Comparison of ENCODE assay signal across 8 mouse cellular contexts in the genomic region with DNA sequence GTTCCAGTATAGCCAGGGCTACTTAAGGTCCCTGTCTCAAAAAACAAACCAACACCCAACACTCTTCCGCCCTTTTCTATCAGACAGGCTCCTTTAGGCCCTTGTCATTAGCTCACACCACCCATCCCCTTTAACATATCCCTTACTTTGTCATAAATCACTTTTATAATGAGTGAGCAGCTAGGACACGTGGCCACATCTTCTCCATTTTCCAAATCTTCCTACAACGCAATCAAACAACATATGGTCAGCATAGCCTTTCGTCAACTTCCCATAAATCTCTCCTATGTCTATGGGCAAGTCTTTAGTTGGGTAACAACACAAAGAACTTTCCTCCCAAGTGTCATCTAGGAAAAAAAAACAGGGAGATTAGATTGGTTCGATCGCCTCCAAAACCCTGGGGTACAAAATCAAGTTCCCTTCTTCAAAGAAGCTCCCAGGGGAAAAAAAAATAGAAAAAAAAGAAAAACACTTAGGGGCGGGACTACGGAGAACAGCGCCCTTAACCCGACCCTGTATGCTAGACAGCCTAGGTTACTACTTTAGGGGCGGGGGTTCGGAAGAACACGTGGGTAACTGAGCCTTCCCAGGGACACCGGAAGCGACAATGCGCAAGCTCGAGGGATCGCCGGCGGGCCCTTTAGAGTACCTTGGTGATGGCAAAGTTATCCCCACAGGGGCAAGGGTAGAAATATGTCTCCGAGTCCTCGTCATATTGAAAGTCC. TPM values are rescaled to one million over a fixed set of nuclear protein-coding genes. Genes with fewer than 3 reads are reported as not detected.
A peak's percentile ranks its signal among the peaks of the same experiment; 100 is the strongest.
DNase-seq lines count a peak whose midpoint lies in the region; ATAC-seq and TF ChIP-seq lines count a peak whose summit lies in the region.

A gene (plus strand): TSS at position 614 of the 725 bp plus-strand sequence.

- H3K27me3 ChIP-seq in kidney, embryonic 15.5 days, result no peaks in the 10 kb centered on the region
- no peaks in the 10 kb centered on the region for H3K27me3 ChIP-seq in G1E (ENCODE audit: insufficient read depth, low read length)
- no peaks in the 10 kb centered on the region for H3K27me3 ChIP-seq in embryonic facial prominence, embryonic 11.5 days (ENCODE audit: control insufficient read depth, insufficient read depth, low read length)
- H3K27me3 ChIP-seq in heart, embryonic 13.5 days (replicated peaks), result no peaks in the 10 kb centered on the region
- H3K27me3 ChIP-seq in midbrain, embryonic 11.5 days (ENCODE audit: control insufficient read depth, insufficient read depth, low read length), result no peaks in the 10 kb centered on the region

- peak within 1 kb of the TSS; percentile 70 for H3K4me3 ChIP-seq in kidney, embryonic 15.5 days (replicated peaks)
- H3K4me3 ChIP-seq in G1E (ENCODE audit: low read depth, low read length), result peak within 1 kb of the TSS; percentile 80
- peak within 1 kb of the TSS; percentile 59 for H3K4me3 ChIP-seq in embryonic facial prominence, embryonic 11.5 days (ENCODE audit: low read depth, low read length)
- H3K4me3 ChIP-seq in heart, embryonic 13.5 days, result peak within 1 kb of the TSS; percentile 75
- H3K4me3 ChIP-seq in midbrain, embryonic 11.5 days (ENCODE audit: low read depth, low read length), result peak within 1 kb of the TSS; percentile 64

- H3K4me1 ChIP-seq in kidney, embryonic 15.5 days, result peaks cover 25% of the 10 kb centered on the region
- H3K4me1 ChIP-seq in G1E (ENCODE audit: insufficient read depth, low read depth, low read length), result peaks cover 32% of the 10 kb centered on the region
- no peaks in the 10 kb centered on the region for H3K4me1 ChIP-seq in embryonic facial prominence, embryonic 11.5 days (ENCODE audit: control insufficient read depth, insufficient read depth, low read length)
- H3K4me1 ChIP-seq in heart, embryonic 13.5 days, result peaks cover 29% of the 10 kb centered on the region
- H3K4me1 ChIP-seq in midbrain, embryonic 11.5 days (ENCODE audit: control insufficient read depth, insufficient read depth, low read length), result peaks cover 8% of the 10 kb centered on the region

- DNase-seq in kidney, adult 11 months, result no peak
- peak; percentile 78 for DNase-seq in G1E (ENCODE audit: low spot score)
- DNase-seq in embryonic facial prominence, embryonic 11.5 days (ENCODE audit: low spot score), result peak; percentile 89
- DNase-seq in left cerebral cortex, postnatal 10 days (ENCODE audit: extremely low spot score in 1 of 2, low spot score in 2 of 2), result peak; percentile 88 to 91
- peak; percentile 90 for DNase-seq in midbrain, embryonic 11.5 days (ENCODE audit: low spot score, missing footprints)
- DNase-seq in Muller cell, postnatal 12 days (ENCODE audit: inconsistent ontology term), result no peak

- WGBS in kidney, embryonic 15.5 days, result under 1% methylated on average over 22 of the region's 22 CpGs
- WGBS in embryonic facial prominence, embryonic 11.5 days, result 4% methylated on average over 22 of the region's 22 CpGs
- WGBS in heart, embryonic 13.5 days, result 3% methylated on average over 22 of the region's 22 CpGs
- 5% methylated on average over 22 of the region's 22 CpGs for WGBS in midbrain, embryonic 11.5 days

- intact Hi-C loops in left cerebral cortex, postnatal 10 days (cut with DNase I), result no loop called here

- peak within 1 kb of the TSS; percentile 93 for H3K27ac ChIP-seq in kidney, embryonic 15.5 days
- peak within 1 kb of the TSS; percentile 20; the same call in 1 of the 2 replicates for H3K27ac ChIP-seq in embryonic facial prominence, embryonic 11.5 days (replicated peaks; ENCODE audit: low read depth, low read length)
- H3K27ac ChIP-seq in heart, embryonic 13.5 days (replicated peaks), result peak within 1 kb of the TSS; percentile 97
- H3K27ac ChIP-seq in midbrain, embryonic 11.5 days (ENCODE audit: low read depth, low read length), result peak within 1 kb of the TSS; percentile 59

- peak within 1 kb of the TSS; percentile 60 for H3K4me2 ChIP-seq in kidney, embryonic 15.5 days
- peak within 1 kb of the TSS; percentile 59 for H3K4me2 ChIP-seq in embryonic facial prominence, embryonic 11.5 days (ENCODE audit: low read depth, low read length)
- H3K4me2 ChIP-seq in heart, embryonic 13.5 days, result peak within 1 kb of the TSS; percentile 86
- H3K4me2 ChIP-seq in midbrain, embryonic 11.5 days, result peak within 1 kb of the TSS; percentile 75

- peak within 1 kb of the TSS; percentile 62 for H3K9ac ChIP-seq in kidney, embryonic 15.5 days
- peak within 1 kb of the TSS; percentile 75 for H3K9ac ChIP-seq in embryonic facial prominence, embryonic 11.5 days (replicated peaks; ENCODE audit: low read length)
- peak within 1 kb of the TSS; percentile 88 for H3K9ac ChIP-seq in heart, embryonic 13.5 days
- peak within 1 kb of the TSS; percentile 67 for H3K9ac ChIP-seq in midbrain, embryonic 11.5 days (ENCODE audit: low read length)

- H3K36me3 ChIP-seq in kidney, embryonic 15.5 days, result peaks cover 31% of the 10 kb centered on the region
- H3K36me3 ChIP-seq in G1E (replicated peaks), result peaks cover 46% of the 10 kb centered on the region
- H3K36me3 ChIP-seq in embryonic facial prominence, embryonic 11.5 days (replicated peaks; ENCODE audit: control insufficient read depth, insufficient read depth, low read depth, low read length), result peaks cover 11% of the 10 kb centered on the region
- peaks cover 29% of the 10 kb centered on the region for H3K36me3 ChIP-seq in heart, embryonic 13.5 days
- peaks cover 9% of the 10 kb centered on the region; the same call in 1 of the 2 replicates for H3K36me3 ChIP-seq in midbrain, embryonic 11.5 days (ENCODE audit: control insufficient read depth, insufficient read depth, low read length)

- H3K9me3 ChIP-seq in kidney, embryonic 15.5 days (replicated peaks), result no peaks in the 10 kb centered on the region
- no peaks in the 10 kb centered on the region for H3K9me3 ChIP-seq in G1E (replicated peaks)
- H3K9me3 ChIP-seq in embryonic facial prominence, embryonic 11.5 days (replicated peaks; ENCODE audit: control insufficient read depth, low read length), result no peaks in the 10 kb centered on the region
- H3K9me3 ChIP-seq in heart, embryonic 13.5 days, result no peaks in the 10 kb centered on the region
- no peaks in the 10 kb centered on the region for H3K9me3 ChIP-seq in midbrain, embryonic 11.5 days (ENCODE audit: control insufficient read depth, low read length)

- TF ChIP-seq CTCF in G1E (IDR thresholded peaks at IDR 0.05; ENCODE audit: low read depth, low read length), result no peak

- peak; percentile 96 for ATAC-seq in kidney, embryonic 15.5 days (replicated peaks; ENCODE audit: low FRiP score)
- peak; percentile 80 for ATAC-seq in G1E (ENCODE audit: extremely low read depth, insufficient number of reproducible peaks, low FRiP score, poor library complexity, severe bottlenecking)
- peak; percentile 96 for ATAC-seq in embryonic facial prominence, embryonic 11.5 days (replicated peaks; ENCODE audit: insufficient number of reproducible peaks, low FRiP score, low TSS enrichment, low read depth)
- ATAC-seq in heart, embryonic 13.5 days (ENCODE audit: extremely low read depth, insufficient number of reproducible peaks, low FRiP score, low TSS enrichment), result peak; percentile 87
- peak; percentile 97 for ATAC-seq in midbrain, embryonic 11.5 days (ENCODE audit: low FRiP score)

RNA-seq across cellular contexts. Expression of the gene that starts here (rescaled TPM):
- polyA plus RNA-seq in kidney, embryonic 15.5 days (2015; fragmentation: Nextera tagmentation; extraction: Ambion mirVana), result 38.7 and 42.2 TPM in 2 replicates
- total RNA-seq in G1E (2014; fragmentation: Nextera tagmentation) (28.3 and 36.0 TPM in 2 replicates), G1E (2017) (53.5 and 61.3 TPM in 2 replicates)
- polyA plus RNA-seq in G1E (2012), result 8.1 and 13.0 TPM in 2 replicates
- 14.7 and 19.3 TPM in 2 replicates for polyA plus RNA-seq in embryonic facial prominence, embryonic 11.5 days (2014; fragmentation: Nextera tagmentation; extraction: Ambion mirVana)
- 31.9 and 38.8 TPM in 2 replicates for polyA plus RNA-seq in heart, embryonic 13.5 days (2015; fragmentation: Nextera tagmentation; extraction: Ambion mirVana)
- total RNA-seq in left cerebral cortex, postnatal 10 days (2021), result 10 to 100 TPM; 13.0 to 17.9 TPM
- 21.6 and 25.8 TPM in 2 replicates for polyA plus RNA-seq in midbrain, embryonic 11.5 days (2014; fragmentation: Nextera tagmentation; extraction: Ambion mirVana)

Comparison
In these comparisons a context has a peak if more than half of its experiments do, and no peak if none do; other contexts are left out.
1. H3K27ac ChIP-seq: peak in every context shown above with its lines; median percentile 97 in heart, embryonic 13.5 days; 93 in kidney, embryonic 15.5 days; 59 in midbrain, embryonic 11.5 days; 20 in embryonic facial prominence, embryonic 11.5 days.
2. DNase-seq: peak in G1E (single experiment), embryonic facial prominence, embryonic 11.5 days (single experiment), left cerebral cortex, postnatal 10 days (2 of 2) and midbrain, embryonic 11.5 days (single experiment); none in kidney, adult 11 months (single experiment) and Muller cell, postnatal 12 days (single experiment).
3. Peak in every context shown above with its lines, with median percentiles within 50 percentile points of each other: ATAC-seq, H3K4me2 ChIP-seq, H3K4me3 ChIP-seq and H3K9ac ChIP-seq.